Mouse (Mus musculus): ENCODE measurements around the gene Herpud2. TPM values are rescaled to one million over a fixed set of nuclear protein-coding genes. Genes with fewer than 3 reads are reported as not detected.
A peak's percentile ranks its signal among the peaks of the same experiment; 100 is the strongest.

The Herpud2 gene
- total RNA-seq, 2 experiments from 2014 or later: 49.6 to 51.0 TPM

DNA sequence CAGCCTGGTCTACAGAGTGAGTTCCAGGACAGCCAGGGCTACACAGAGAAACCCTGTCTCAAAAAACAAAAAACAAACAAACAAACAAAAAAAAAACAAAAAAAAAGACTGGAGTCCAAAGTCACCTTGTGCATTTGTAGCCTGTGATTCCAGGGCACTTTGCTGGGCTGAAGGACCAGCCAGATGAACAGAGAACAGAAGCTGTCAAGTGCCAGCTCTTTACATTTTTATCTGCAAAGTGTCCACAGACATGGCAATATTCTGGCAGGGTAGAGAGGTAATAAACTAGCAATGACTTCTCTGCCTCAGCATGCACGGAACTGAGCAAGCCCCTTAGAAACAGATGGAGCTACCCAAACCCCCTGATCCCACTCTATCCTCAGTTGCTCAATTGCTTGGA, 75.1 kb downstream of the Herpud2 start:
- H3K4me3 ChIP-seq: no peak overlapping the region

DNA sequence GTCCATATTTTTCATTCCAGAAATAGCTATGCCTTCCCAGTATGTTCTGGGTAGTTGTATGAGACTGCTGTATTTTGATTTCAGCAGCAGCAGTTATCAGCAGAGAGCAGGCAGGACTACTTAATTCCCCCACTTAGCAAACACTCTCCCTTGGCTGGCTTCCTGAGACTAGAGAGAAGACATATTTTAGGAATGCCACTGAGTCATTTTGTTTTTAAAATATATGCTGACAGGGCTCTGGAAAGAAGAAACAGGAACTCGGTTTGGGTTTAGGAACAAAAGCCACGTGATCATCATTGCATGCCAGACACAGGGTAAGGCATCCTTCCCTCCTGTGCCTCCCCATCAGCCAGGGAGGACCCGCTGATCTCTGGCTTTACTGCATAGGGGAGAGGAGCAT, 75.6 kb downstream of the Herpud2 start:
- H3K4me3 ChIP-seq: no peak overlapping the region
- H3K27ac ChIP-seq: peak overlapping the region; percentile 21; the same call in 1 of the 2 replicates
- no peak for TF ChIP-seq CTCF (IDR thresholded peaks at IDR 0.05)
- DNase-seq (ENCODE audit: extremely low spot score in 1 of 2, low spot score in 2 of 2): peak in 1 of 2 experiments; percentile 9
- intact Hi-C loops (cut with DNase I): no loop called here

More for the DNA sequence above, 75.1 kb downstream of the Herpud2 start:
- TF ChIP-seq CTCF (IDR thresholded peaks at IDR 0.05): no peak
- no peak for DNase-seq (ENCODE audit: extremely low spot score in 1 of 2, low spot score in 2 of 2)
- intact Hi-C loops (cut with DNase I): no loop called here
- H3K27ac ChIP-seq: no peak overlapping the region

- no peak for DNase-seq (ENCODE audit: extremely low spot score in 1 of 2, low spot score in 2 of 2)
- Histone ChIP-seq H3K4me3 (no peak overlapping the region), H3K27ac (no peak overlapping the region)
- no peak for TF ChIP-seq CTCF (IDR thresholded peaks at IDR 0.05)
- intact Hi-C loops (cut with DNase I): no loop called here
Observed at GRCm38 (mm10) chr9:25072666-25073065, 79.0 kb downstream of the Herpud2 start.

- TF ChIP-seq CTCF (IDR thresholded peaks at IDR 0.05): no peak
- no peak overlapping the region for H3K27ac ChIP-seq
- intact Hi-C loops (cut with DNase I): no loop called here
- no peak for DNase-seq (ENCODE audit: extremely low spot score in 1 of 2, low spot score in 2 of 2)
- no peak overlapping the region for H3K4me3 ChIP-seq
Observed at GRCm38 (mm10) chr9:25058726-25059125, 92.9 kb downstream of the Herpud2 start.

Other genes starting within 250 kb of the Herpud2 start
- gene Gm10181, start 62.4 kb downstream of the Herpud2 start, total RNA-seq (2021): not detected
- 100 to 1,000 TPM; 349 to 384 TPM for gene Sept7, start 100.6 kb upstream of the Herpud2 start, total RNA-seq (2021)

Measured in left cerebral cortex, adult 2 months (tissue).